Mouse (Mus musculus) forebrain, embryonic 16.5 days (tissue): ENCODE results near the gene Tmem274. TPM values are rescaled to one million over a fixed set of nuclear protein-coding genes. Genes with fewer than 3 reads are reported as not detected.
A peak's percentile ranks its signal among the peaks of the same experiment; 100 is the strongest.

Experiments
- ATAC-seq: fragments of 200-750 bp; cut with Nextera tagmentation; 2 replicates; pipeline ENCODE4 v1.8.0; 2017; ENCODE audit warnings: mild to moderate bottlenecking, moderate library complexity
- H3K27ac ChIP-seq: fragments of 300-500 bp; sonication (generic); 2 replicates; pipeline ENCODE4 v1.5.1; 2014; ENCODE audit warnings: low read length, control low read depth
- H3K27me3 ChIP-seq: fragments of 300-500 bp; sonication (generic); replicated peaks from 2 replicates; pipeline ENCODE4 v1.6.1; 2014; ENCODE audit warnings: low read length; ENCODE audit not compliant: control insufficient read depth, insufficient read depth
- H3K36me3 ChIP-seq: fragments of 300-500 bp; sonication (generic); 2 replicates; pipeline ENCODE4 v1.6.1; 2014; ENCODE audit not compliant: control insufficient read depth, insufficient read depth
- H3K4me1 ChIP-seq: fragments of 300-500 bp; sonication (generic); replicated peaks from 2 replicates; pipeline ENCODE4 v1.6.1; 2014; ENCODE audit warnings: low read length; ENCODE audit not compliant: control insufficient read depth, insufficient read depth
- H3K4me2 ChIP-seq: fragments of 300-500 bp; sonication (generic); 2 replicates; pipeline ENCODE4 v1.6.1; 2014; ENCODE audit warnings: mild to moderate bottlenecking, low read length, control low read depth
- H3K4me3 ChIP-seq: fragments of 300-500 bp; sonication (generic); replicated peaks from 2 replicates; pipeline ENCODE4 v1.5.1; 2014; ENCODE audit warnings: mild to moderate bottlenecking, low read length, control low read depth
- H3K9ac ChIP-seq: fragments of 300-500 bp; sonication (generic); replicated peaks from 2 replicates; pipeline ENCODE4 v1.6.1; 2014; ENCODE audit warnings: low read depth, low read length, control low read depth
- H3K9me3 ChIP-seq: fragments of 300-500 bp; sonication (generic); 2 replicates; pipeline ENCODE4 v1.6.1; 2016; ENCODE audit warnings: low read length; ENCODE audit not compliant: control insufficient read depth
- WGBS: fragments of 180-500 bp; shearing (Covaris S2); extraction: QIAGEN DNeasy Blood & Tissue Kit; methylation state at CpG from one replicate; pipeline ENCODE4 v1.1.7; 2014; 5-methylcytosine and 5-hydroxymethylcytosine counted together
- polyA plus RNA-seq: library from polyadenylated mRNA; unstranded; fragments of >200 nt; fragmentation: Nextera tagmentation; extraction: Ambion mirVana; gene quantifications from 2 replicates; pipeline ENCODE4 v1.2.1, GENCODE M21; 2015

Gene Tmem274
- polyA plus RNA-seq, 1 experiment from 2014 or later = not detected

DNA sequence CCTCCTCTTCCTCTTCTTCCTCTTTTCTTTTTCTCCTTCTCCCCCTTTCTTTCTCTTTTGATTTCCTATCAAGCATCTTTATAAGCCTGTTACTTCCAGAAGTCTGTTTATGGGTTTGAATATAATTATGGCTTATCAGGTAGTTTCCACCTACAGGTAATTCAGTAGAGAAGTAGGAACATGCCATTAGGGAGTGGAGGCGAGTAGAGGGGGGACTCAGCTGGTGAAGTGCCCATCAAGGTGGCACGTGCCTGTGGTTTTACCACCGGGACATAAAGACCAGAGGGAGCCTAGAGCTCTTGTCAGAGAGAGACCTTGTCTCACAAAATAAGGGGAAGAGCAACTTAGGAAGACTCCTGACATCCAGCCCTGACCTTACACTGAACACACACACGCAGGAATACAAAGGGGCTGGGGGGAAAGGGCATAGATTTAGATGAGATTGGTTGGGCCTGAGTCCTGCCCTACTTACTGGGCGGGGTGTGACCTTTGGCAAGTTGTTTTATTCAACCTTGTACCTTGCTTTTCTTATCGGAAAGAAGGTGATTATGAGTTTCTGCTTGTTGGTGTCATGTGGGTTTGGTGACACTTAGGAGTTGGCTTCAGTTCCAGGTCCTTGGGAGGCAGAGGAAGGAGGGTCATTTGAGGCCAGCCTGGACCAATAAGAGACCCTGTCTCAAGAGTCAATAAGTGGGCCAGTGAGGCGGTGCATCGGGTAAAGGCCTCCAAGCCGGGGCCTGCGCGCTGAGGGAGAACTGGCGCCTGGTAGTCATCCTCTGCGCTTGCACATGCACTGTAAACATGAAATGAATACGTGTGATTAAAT lies 12.4 kb downstream of the Tmem274 start:
- no peak overlapping the region for H3K4me2 ChIP-seq
- H3K9ac ChIP-seq = no peak overlapping the region
- H3K4me3 ChIP-seq = no peak overlapping the region
- H3K36me3 ChIP-seq = peaks cover 35% of the 10 kb centered on the region
- H3K9me3 ChIP-seq = no peaks in the 10 kb centered on the region
- H3K4me1 ChIP-seq = peaks cover 14% of the 10 kb centered on the region
- no peak for ATAC-seq
- H3K27me3 ChIP-seq = no peaks in the 10 kb centered on the region
- H3K27ac ChIP-seq = no peak overlapping the region
- WGBS = 94% methylated on average over 14 of the region's 14 CpGs

DNA sequence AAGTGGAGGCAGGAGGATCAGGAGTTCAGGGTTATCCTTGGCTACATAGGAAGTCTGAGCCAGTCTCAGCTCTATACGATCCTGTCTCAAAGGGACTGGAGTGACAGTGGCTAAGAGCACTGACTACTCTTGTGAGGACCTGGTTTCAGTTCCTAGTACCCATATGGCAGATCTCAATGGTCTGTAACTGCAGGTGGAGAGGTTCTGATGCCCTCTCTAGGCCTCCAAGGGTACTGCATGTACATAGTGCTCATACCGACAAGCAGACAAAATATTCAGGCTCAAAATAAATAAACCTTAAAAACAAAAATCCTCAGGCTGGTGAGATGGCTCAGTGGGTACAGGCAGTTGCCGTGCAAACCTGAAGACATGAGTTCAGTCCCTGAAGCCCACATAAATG lies 14.0 kb downstream of the Tmem274 start:
- H3K9ac ChIP-seq = no peak overlapping the region
- H3K27ac ChIP-seq = no peak overlapping the region
- WGBS = 98% methylated on average over 3 of the region's 3 CpGs
- peaks cover 46% of the 10 kb centered on the region for H3K36me3 ChIP-seq
- ATAC-seq = no peak
- no peak overlapping the region for H3K4me2 ChIP-seq
- no peaks in the 10 kb centered on the region for H3K27me3 ChIP-seq
- no peak overlapping the region for H3K4me3 ChIP-seq
- H3K9me3 ChIP-seq = no peaks in the 10 kb centered on the region
- peaks cover 9% of the 10 kb centered on the region for H3K4me1 ChIP-seq

DNA sequence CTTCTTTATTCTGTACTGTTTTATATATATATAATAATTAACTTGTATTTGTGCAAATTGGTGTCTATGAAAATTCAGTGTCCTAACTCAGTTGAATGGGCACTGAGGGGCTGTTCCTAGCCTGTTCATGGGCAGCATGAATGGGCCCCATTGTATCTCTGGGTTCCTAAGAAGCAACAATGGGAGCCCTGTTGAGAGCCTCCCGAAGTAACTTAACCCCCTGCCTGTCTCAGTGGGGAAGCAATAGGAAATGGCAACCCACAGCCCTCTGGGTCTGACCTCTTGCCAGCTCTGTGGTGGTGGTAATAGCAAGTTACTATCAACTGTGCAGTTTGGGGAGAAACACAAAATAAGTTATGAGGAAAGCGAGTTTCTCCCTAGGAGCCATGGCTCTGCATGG lies 19.4 kb downstream of the Tmem274 start:
- Histone ChIP-seq H3K4me1 (peaks cover 6% of the 10 kb centered on the region; the same call in 1 of the 2 replicates), H3K27me3 (no peaks in the 10 kb centered on the region), H3K4me3 (no peak overlapping the region), H3K27ac (no peak overlapping the region), H3K36me3 (peaks cover 25% of the 10 kb centered on the region), H3K4me2 (no peak overlapping the region), H3K9me3 (no peaks in the 10 kb centered on the region), H3K9ac (no peak overlapping the region)
- ATAC-seq = peak; percentile 75; the same call in 1 of the 2 replicates
- 0% methylated on average over 2 of the region's 2 CpGs for WGBS

DNA sequence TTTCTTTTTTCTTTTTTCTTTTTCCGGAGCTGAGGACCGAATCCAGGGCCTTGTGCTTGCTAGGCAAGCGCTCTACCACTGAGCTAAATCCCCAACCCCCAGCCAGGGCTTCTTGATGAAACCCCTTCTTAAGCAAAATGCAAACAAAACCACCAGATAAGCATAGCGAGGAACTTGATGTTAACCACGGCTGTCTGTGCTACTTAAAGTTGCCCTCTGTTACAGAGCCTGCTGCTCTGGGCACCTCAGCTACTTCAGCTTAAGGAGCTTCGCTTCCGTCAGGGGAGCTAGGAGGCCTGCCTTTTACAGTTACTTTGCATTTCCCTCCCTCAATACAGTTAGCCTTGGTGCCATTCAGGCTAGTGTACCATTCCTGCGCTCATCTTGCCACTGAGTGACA lies 21.7 kb downstream of the Tmem274 start:
- Histone ChIP-seq H3K9me3 (no peaks in the 10 kb centered on the region), H3K36me3 (peaks cover 25% of the 10 kb centered on the region), H3K27ac (no peak overlapping the region), H3K4me1 (peaks cover 6% of the 10 kb centered on the region; the same call in 1 of the 2 replicates), H3K4me2 (no peak overlapping the region), H3K27me3 (no peaks in the 10 kb centered on the region), H3K9ac (no peak overlapping the region), H3K4me3 (no peak overlapping the region)
- no peak for ATAC-seq
- 74% methylated on average over 8 of the region's 8 CpGs for WGBS

DNA sequence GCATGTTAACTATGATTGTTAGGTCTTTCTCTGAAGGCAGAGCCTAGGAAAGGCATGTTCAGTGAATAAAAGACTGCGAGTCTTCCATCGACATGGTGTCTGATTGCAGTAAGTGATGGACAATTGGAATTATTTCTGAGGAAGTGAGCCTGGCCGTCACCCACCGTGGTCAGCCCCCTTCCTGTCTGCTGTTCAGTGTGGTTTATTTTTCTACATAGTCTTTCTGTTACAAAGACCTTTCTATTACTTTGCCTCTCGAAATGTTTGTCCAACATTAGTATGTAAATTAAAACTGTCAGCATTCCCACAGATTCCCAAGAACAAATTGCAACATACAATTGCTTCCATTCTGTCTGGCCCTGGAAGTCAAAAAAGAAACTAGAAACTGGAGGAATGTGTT lies 22.6 kb downstream of the Tmem274 start:
- H3K4me1 ChIP-seq = peaks cover 11% of the 10 kb centered on the region; the same call in 1 of the 2 replicates
- H3K9me3 ChIP-seq = no peaks in the 10 kb centered on the region
- H3K36me3 ChIP-seq = peaks cover 23% of the 10 kb centered on the region
- no peaks in the 10 kb centered on the region for H3K27me3 ChIP-seq
- H3K4me2 ChIP-seq = no peak overlapping the region
- no peak overlapping the region for H3K27ac ChIP-seq
- no peak overlapping the region for H3K9ac ChIP-seq
- no peak overlapping the region for H3K4me3 ChIP-seq
- WGBS = 53% methylated on average over 5 of the region's 5 CpGs
- no peak for ATAC-seq

DNA sequence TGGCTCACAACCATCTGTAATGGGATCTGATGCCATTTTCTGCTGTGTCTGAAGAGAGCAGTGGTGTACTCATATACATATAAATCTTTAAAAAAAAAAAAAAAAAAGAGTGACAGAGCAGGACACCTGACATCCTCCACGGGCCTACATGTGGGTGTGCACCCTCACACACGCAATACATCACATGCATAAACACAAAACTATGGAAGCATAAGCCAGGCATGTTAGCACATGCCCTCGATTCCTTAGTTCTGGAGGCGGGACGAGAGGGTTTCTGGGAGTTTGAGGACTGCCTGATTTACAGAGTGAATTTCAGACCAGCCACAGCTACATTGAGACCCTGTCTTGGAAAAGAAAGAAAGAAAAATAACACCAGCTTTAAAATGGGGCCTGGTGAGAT lies 27.2 kb downstream of the Tmem274 start:
- H3K4me1 ChIP-seq = 0 out of 2 replicates have a peak, but pooled peaks cover 5% of the 10 kb centered on the region
- no peak overlapping the region for H3K4me2 ChIP-seq
- no peaks in the 10 kb centered on the region for H3K9me3 ChIP-seq
- 45% methylated on average over 5 of the region's 5 CpGs for WGBS
- no peak overlapping the region for H3K4me3 ChIP-seq
- H3K27ac ChIP-seq = no peak overlapping the region
- H3K27me3 ChIP-seq = no peaks in the 10 kb centered on the region
- no peak for ATAC-seq
- no peak overlapping the region for H3K9ac ChIP-seq
- peaks cover 9% of the 10 kb centered on the region for H3K36me3 ChIP-seq

DNA sequence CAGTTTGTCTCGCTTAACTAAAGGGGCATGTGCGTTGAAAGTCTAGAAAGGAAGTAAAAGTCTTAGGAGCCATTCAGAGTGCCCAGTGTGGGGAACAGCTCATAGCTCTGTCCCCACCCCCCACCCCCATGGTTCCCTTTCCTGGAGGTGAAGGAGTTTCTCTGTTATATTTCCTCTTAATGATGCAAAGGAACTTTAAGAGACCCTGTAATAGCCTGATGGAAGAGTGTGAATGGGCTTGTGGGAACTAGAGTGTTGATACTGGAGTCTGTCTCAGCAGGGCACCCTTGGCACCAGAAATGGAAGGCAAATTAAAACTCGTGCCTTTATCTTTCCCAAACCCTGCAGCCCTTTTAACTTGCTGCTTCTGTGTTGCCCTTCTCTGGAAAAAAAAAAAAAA lies 27.7 kb downstream of the Tmem274 start:
- H3K27ac ChIP-seq = no peak overlapping the region
- 0 out of 2 replicates have a peak, but pooled peaks cover 5% of the 10 kb centered on the region for H3K4me1 ChIP-seq
- ATAC-seq = peak; percentile 73
- 0% methylated on average over 3 of the region's 3 CpGs for whole genome bisulfite sequencing
- H3K36me3 ChIP-seq = peaks cover 6% of the 10 kb centered on the region; the same call in 1 of the 2 replicates
- H3K9me3 ChIP-seq = no peaks in the 10 kb centered on the region
- no peaks in the 10 kb centered on the region for H3K27me3 ChIP-seq
- H3K4me3 ChIP-seq = no peak overlapping the region
- no peak overlapping the region for H3K9ac ChIP-seq
- no peak overlapping the region for H3K4me2 ChIP-seq

DNA sequence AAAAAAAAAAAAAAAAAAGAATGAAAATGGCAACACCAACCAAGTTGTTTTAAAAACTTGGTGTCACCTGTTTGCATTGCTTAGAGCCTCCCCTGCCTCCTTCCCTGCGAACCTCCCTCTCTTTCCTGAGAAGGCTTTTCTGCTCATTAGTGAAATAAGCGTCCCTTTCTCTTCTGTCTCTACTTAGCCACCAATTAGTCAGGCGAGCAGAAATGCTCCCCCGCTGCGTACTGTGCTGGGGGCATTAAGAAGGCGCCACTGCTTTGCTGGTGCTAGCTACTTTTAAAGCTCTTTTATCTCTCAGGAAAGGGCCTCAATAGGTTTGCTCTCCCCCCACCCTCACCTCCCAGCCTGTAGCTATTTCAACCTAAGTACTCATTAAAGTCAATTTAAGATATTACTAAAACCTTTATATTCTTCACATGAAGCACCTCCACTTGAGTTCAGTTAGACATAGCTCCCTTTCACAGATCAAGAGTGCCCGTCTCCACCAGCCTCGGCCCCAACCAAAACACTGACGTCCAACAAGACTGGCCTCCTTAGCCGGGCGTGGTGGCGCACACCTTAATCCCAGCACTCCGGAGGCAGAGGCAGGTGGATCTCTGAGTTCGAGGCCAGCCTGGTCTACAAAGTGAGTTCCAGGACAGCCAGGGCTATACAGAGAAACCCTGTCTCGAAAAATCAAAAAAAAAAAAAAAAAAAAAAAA lies 28.2 kb downstream of the Tmem274 start:
- Histone ChIP-seq H3K9me3 (no peaks in the 10 kb centered on the region), H3K4me3 (no peak overlapping the region), H3K4me2 (no peak overlapping the region), H3K9ac (no peak overlapping the region), H3K36me3 (peaks cover 5% of the 10 kb centered on the region; the same call in 1 of the 2 replicates), H3K27ac (no peak overlapping the region), H3K4me1 (0 out of 2 replicates have a peak, but pooled peaks cover 5% of the 10 kb centered on the region), H3K27me3 (no peaks in the 10 kb centered on the region)
- WGBS = 14% methylated on average over 14 of the region's 15 CpGs
- peak; percentile 62; the same call in 1 of the 2 replicates for ATAC-seq

DNA sequence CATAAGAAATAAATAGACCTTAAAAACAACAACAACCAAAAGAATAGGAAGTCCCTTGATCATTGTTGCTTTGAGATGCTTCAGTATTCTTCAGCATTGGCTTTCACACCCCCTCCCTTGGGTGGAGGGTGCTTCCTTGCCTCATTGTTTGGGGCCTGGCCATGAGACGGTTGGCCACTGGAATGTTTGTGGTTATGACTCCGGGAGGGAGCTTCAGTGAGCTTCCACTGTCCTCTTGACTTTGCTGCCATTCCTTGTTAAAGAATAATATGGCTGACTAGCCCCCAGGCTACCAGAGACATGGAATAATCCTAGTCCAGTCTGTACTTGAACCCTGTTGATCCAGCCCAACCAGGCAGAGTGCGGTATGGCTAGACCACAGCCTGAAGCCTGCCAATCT lies 29.7 kb downstream of the Tmem274 start:
- H3K4me2 ChIP-seq = no peak overlapping the region
- 94% methylated on average over 3 of the region's 3 CpGs for WGBS

More for the DNA sequence above, 29.7 kb downstream of the Tmem274 start:
- no peaks in the 10 kb centered on the region for H3K27me3 ChIP-seq
- H3K9ac ChIP-seq = no peak overlapping the region
- no peak for ATAC-seq
- peaks cover 3% of the 10 kb centered on the region; the same call in 1 of the 2 replicates for H3K36me3 ChIP-seq
- no peak overlapping the region for H3K4me3 ChIP-seq
- H3K9me3 ChIP-seq = no peaks in the 10 kb centered on the region
- H3K4me1 ChIP-seq = peaks cover 12% of the 10 kb centered on the region; the same call in 1 of the 2 replicates
- no peak overlapping the region for H3K27ac ChIP-seq
